23 mouse cellular contexts compared by ENCODE assay signal in the genomic region with DNA sequence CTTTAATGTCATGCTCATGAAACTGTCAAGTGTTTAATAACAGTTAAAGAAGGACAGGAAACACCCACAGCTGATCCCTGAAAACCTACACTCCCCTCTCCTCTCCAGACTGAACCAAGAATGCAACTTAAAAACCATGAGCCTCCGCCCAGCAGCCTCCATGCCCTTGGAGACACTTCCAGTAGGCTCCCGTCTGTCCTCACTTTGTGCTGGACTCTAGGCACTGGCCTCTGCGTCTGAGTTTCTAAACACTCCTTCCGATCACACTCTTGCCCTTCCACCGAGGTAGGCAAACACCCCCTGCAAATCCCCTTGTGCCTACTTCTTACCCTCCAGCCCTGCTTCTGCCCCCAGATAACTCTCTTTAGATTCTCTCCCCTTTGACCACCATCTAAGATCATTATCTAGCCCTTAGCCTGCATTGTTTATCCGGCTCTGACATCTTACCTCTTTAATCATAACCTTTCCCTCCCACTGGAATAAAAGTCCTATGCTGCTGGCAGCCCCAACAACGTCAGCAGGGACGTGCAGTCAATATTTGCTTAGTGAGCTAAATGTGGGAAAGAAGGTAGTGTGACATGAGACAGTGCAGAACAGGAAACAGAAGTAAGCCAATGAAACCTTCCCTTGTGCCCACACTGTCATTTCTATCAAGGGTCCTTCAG. TPM values are rescaled to one million over a fixed set of nuclear protein-coding genes. Genes with fewer than 3 reads are reported as not detected.
DNase-seq lines count a peak whose midpoint lies in the region; ATAC-seq lines count a peak whose summit lies in the region.
"Had no signal": no experiment of that assay in that cellular context is flagged by ENCODE, and none has a peak within 500 bp of the region (broad histone marks: within the 10 kb centered on the region; RNA-seq: fewer than 3 reads in every experiment).

No protein-coding gene starts in this region.

- H3K9ac ChIP-seq in lung, embryonic 16.5 days (ENCODE audit: low read length) = no peak overlapping the region; the same call in 1 of the 2 replicates
- no peak overlapping the region for H3K9ac ChIP-seq in intestine, embryonic 16.5 days (ENCODE audit: low read depth, low read length)
- no peak overlapping the region; the same call in none of the 2 replicates for H3K9ac ChIP-seq in stomach, embryonic 16.5 days (ENCODE audit: low read length)
- H3K9ac ChIP-seq: embryonic facial prominence, embryonic 12.5 days; hindbrain, embryonic 12.5 days; limb, embryonic 15.5 days; neural tube, embryonic 13.5 days had no signal

- H3K27ac ChIP-seq in lung, embryonic 16.5 days (ENCODE audit: low read length) = no peak overlapping the region; the same call in 1 of the 2 replicates
- H3K27ac ChIP-seq in intestine, embryonic 16.5 days (ENCODE audit: low read length) = no peak overlapping the region
- H3K27ac ChIP-seq in stomach, embryonic 16.5 days (ENCODE audit: low read length) = peak overlapping the region; percentile 79
- H3K27ac ChIP-seq: embryonic facial prominence, embryonic 12.5 days; hindbrain, embryonic 12.5 days; kidney, postnatal 0 days; limb, embryonic 15.5 days; midbrain, embryonic 10.5 days; neural tube, embryonic 13.5 days had no signal

- H3K4me1 ChIP-seq in lung, embryonic 16.5 days (replicated peaks; ENCODE audit: control insufficient read depth, insufficient read depth, low read length) = peaks cover 9% of the 10 kb centered on the region
- H3K4me1 ChIP-seq in intestine, embryonic 16.5 days (ENCODE audit: control insufficient read depth, insufficient read depth, low read length) = no peaks in the 10 kb centered on the region
- H3K4me1 ChIP-seq in stomach, embryonic 16.5 days (ENCODE audit: control insufficient read depth, insufficient read depth, low read length) = peaks cover 10% of the 10 kb centered on the region; the same call in 1 of the 2 replicates
- H3K4me1 ChIP-seq: embryonic facial prominence, embryonic 12.5 days; hindbrain, embryonic 12.5 days; limb, embryonic 15.5 days had no signal

- H3K4me2 ChIP-seq in lung, embryonic 16.5 days (ENCODE audit: low read depth, low read length) = no peak overlapping the region
- H3K4me2 ChIP-seq in intestine, embryonic 16.5 days (ENCODE audit: low read depth, low read length) = no peak overlapping the region
- H3K4me2 ChIP-seq in stomach, embryonic 16.5 days (ENCODE audit: low read depth, low read length) = no peak overlapping the region
- H3K4me2 ChIP-seq: embryonic facial prominence, embryonic 12.5 days; hindbrain, embryonic 12.5 days; limb, embryonic 15.5 days; neural tube, embryonic 13.5 days had no signal

- H3K4me3 ChIP-seq in lung, embryonic 16.5 days (ENCODE audit: low read length) = no peak overlapping the region
- H3K4me3 ChIP-seq in intestine, embryonic 16.5 days (ENCODE audit: low read length) = no peak overlapping the region
- no peak overlapping the region for H3K4me3 ChIP-seq in stomach, embryonic 16.5 days (replicated peaks; ENCODE audit: low read length)
- H3K4me3 ChIP-seq: embryonic facial prominence, embryonic 12.5 days; hindbrain, embryonic 12.5 days; limb, embryonic 15.5 days; midbrain, embryonic 10.5 days; myocyte; neural tube, embryonic 13.5 days had no signal

- peak; percentile 51; the same call in 1 of the 2 replicates for ATAC-seq in lung, embryonic 16.5 days (ENCODE audit: low read depth)
- peak; percentile 69; the same call in 1 of the 2 replicates for ATAC-seq in intestine, embryonic 16.5 days
- peak; percentile 76 for ATAC-seq in stomach, embryonic 16.5 days (ENCODE audit: insufficient read depth, low FRiP score)
- ATAC-seq: midbrain, embryonic 16.5 days had no signal

- WGBS in lung, embryonic 16.5 days = 12% methylated on average over 8 of the region's 8 CpGs
- 45% methylated on average over 8 of the region's 8 CpGs for WGBS in intestine, embryonic 16.5 days
- 28% methylated on average over 8 of the region's 8 CpGs for WGBS in stomach, embryonic 16.5 days

- H3K27me3 ChIP-seq in lung, embryonic 16.5 days (ENCODE audit: control insufficient read depth, insufficient read depth, low read depth, low read length) = no peaks in the 10 kb centered on the region
- no peaks in the 10 kb centered on the region for H3K27me3 ChIP-seq in intestine, embryonic 16.5 days (replicated peaks; ENCODE audit: control insufficient read depth, insufficient read depth, low read length)
- no peaks in the 10 kb centered on the region for H3K27me3 ChIP-seq in stomach, embryonic 16.5 days (ENCODE audit: control insufficient read depth, insufficient read depth, low read length)
- H3K27me3 ChIP-seq: embryonic facial prominence, embryonic 12.5 days; hindbrain, embryonic 12.5 days; limb, embryonic 15.5 days; neural tube, embryonic 13.5 days had no signal

- peak; percentile 20 for DNase-seq in adrenal gland, postnatal 10 days
- DNase-seq in adrenal gland, postnatal 4 days (ENCODE audit: low spot score in 2 of 2) = no peak
- DNase-seq in lung, postnatal 14 days = no peak
- DNase-seq in cerebellum, postnatal 25 days = no peak
- DNase-seq in gastrocnemius, postnatal 10 days = no peak
- DNase-seq: adrenal gland, postnatal 25 days; cerebellum, adult 11 months; cerebellum, adult 9-11 months; gastrocnemius, postnatal 36 days; kidney, adult 2 months; left cerebral cortex, postnatal 4 days; thymus, postnatal 14 days had no signal

- no peaks in the 10 kb centered on the region for H3K36me3 ChIP-seq in lung, embryonic 16.5 days (ENCODE audit: control insufficient read depth, insufficient read depth, low read length)
- H3K36me3 ChIP-seq in intestine, embryonic 16.5 days (ENCODE audit: control insufficient read depth, insufficient read depth, low read length) = no peaks in the 10 kb centered on the region
- H3K36me3 ChIP-seq in stomach, embryonic 16.5 days (ENCODE audit: control insufficient read depth, insufficient read depth, low read length) = no peaks in the 10 kb centered on the region
- H3K36me3 ChIP-seq: embryonic facial prominence, embryonic 12.5 days; hindbrain, embryonic 12.5 days; limb, embryonic 15.5 days; midbrain, embryonic 10.5 days; neural tube, embryonic 13.5 days had no signal

- H3K9me3 ChIP-seq in lung, embryonic 16.5 days (ENCODE audit: control insufficient read depth, low read length) = no peaks in the 10 kb centered on the region
- no peaks in the 10 kb centered on the region for H3K9me3 ChIP-seq in intestine, embryonic 16.5 days (ENCODE audit: control insufficient read depth, low read length)
- H3K9me3 ChIP-seq in stomach, embryonic 16.5 days (replicated peaks; ENCODE audit: control insufficient read depth, low read length) = 0 out of 2 replicates have a peak, but pooled peaks cover 4% of the 10 kb centered on the region
- H3K9me3 ChIP-seq: embryonic facial prominence, embryonic 12.5 days; limb, embryonic 15.5 days; midbrain, embryonic 10.5 days had no signal

RNA-seq across cellular contexts. Expression of gene Dhx40, which starts 52.5 kb away (rescaled TPM):
- 10 to 100 TPM; 28.8 to 33.4 TPM for total RNA-seq in adrenal gland, postnatal 10 days (2021)
- 10 to 100 TPM; 40.1 to 41.1 TPM for total RNA-seq in adrenal gland, postnatal 4 days (2021)
- polyA plus RNA-seq in lung, embryonic 16.5 days (2015; fragmentation: Nextera tagmentation; extraction: Ambion mirVana) = 27.2 and 28.4 TPM in 2 replicates
- polyA plus RNA-seq in intestine, embryonic 16.5 days (2015; fragmentation: Nextera tagmentation; extraction: Ambion mirVana) = 12.8 and 13.2 TPM in 2 replicates
- 17.1 and 17.7 TPM in 2 replicates for polyA plus RNA-seq in stomach, embryonic 16.5 days (2015; fragmentation: Nextera tagmentation; extraction: Ambion mirVana)
- total RNA-seq in gastrocnemius, postnatal 10 days (2021) = 10 to 100 TPM; 12.9 to 14.2 TPM
